Mouse (Mus musculus) CH12.LX (cell line): ENCODE measurements at regions not wholly inside any gene's neighbourhood (a gene's known extent, or its start where the extent isn't known, plus 50 kb on each side); places are given as distances from the start of the nearest gene placed in this dataset.

Source experiments
- DNase-seq: peaks from one replicate; pipeline ENCODE4 v3.0.0-alpha.2; 2013; ENCODE audit errors: extremely low read depth
- H3K27ac ChIP-seq: 2 replicates; pipeline ENCODE4 v1.5.1; 2012; ENCODE audit warnings: low read depth, mild to moderate bottlenecking, control low read depth, moderate library complexity; ENCODE audit not compliant: insufficient read depth
- H3K27me3 ChIP-seq: replicated peaks from 2 replicates; pipeline ENCODE3; 2012; ENCODE audit warnings: inconsistent platforms
- H3K36me3 ChIP-seq, 2 experiments: replicated peaks in 1 of 2; 2 replicates each; pipeline versions ENCODE3 to v1.6.1; 2012; ENCODE audit warnings: inconsistent platforms in 1 of 2, low read length in 1 of 2, mild to moderate bottlenecking in 1 of 2, mixed read lengths in 1 of 2, moderate library complexity in 1 of 2; ENCODE audit not compliant: control insufficient read depth in 1 of 2, insufficient read depth in 1 of 2
- H3K4me1 ChIP-seq, 2 experiments: 2 replicates each; pipeline ENCODE4 v1.6.1; 2012; ENCODE audit warnings: inconsistent platforms in 1 of 2, moderate library complexity in 1 of 2; ENCODE audit not compliant: insufficient read depth in 2 of 2, control insufficient read depth in 1 of 2
- H3K4me2 ChIP-seq: 2 replicates; pipeline ENCODE4 v1.6.1; 2012; ENCODE audit warnings: low read depth, mild to moderate bottlenecking, control low read depth; ENCODE audit not compliant: poor library complexity, insufficient read depth, severe bottlenecking
- H3K4me3 ChIP-seq, 3 experiments: fragments of 150-350 bp in 1 of 3; sonication (generic) in 1 of 3; replicated peaks in 1 of 3; 2 replicates each; pipeline versions ENCODE3 to v1.5.1; 2011 to 2012; ENCODE audit warnings: low read depth in 2 of 3, low read length in 2 of 3, mild to moderate bottlenecking in 2 of 3, moderate library complexity in 2 of 3, control low read depth in 1 of 3, improper control_type of control experiment in 1 of 3, inconsistent platforms in 1 of 3, mixed read lengths in 1 of 3; ENCODE audit not compliant: poor library complexity in 1 of 3
- H3K79me2 ChIP-seq: replicated peaks from 2 replicates; pipeline ENCODE4 v1.6.1; 2012; ENCODE audit warnings: mild to moderate bottlenecking, moderate library complexity; ENCODE audit not compliant: control insufficient read depth, poor library complexity, insufficient read depth, severe bottlenecking; ENCODE audit errors: extremely low read depth
- H3K9ac ChIP-seq: 2 replicates; pipeline ENCODE4 v1.6.1; 2012; ENCODE audit warnings: low read depth, mild to moderate bottlenecking, control low read depth, moderate library complexity; ENCODE audit not compliant: insufficient read depth
- H3K9me3 ChIP-seq: replicated peaks from 2 replicates; pipeline ENCODE3; 2012; ENCODE audit warnings: low read length, inconsistent platforms, mixed read lengths
- BHLHE40 ChIP-seq: IDR thresholded peaks from 2 replicates; pipeline ENCODE4 v1.6.1; 2011; ENCODE audit warnings: mild to moderate bottlenecking, low read depth, low read length, improper control_type of control experiment
- CHD1 ChIP-seq: IDR thresholded peaks from 2 replicates; pipeline ENCODE4 v1.6.1; 2012; ENCODE audit warnings: low read depth, low read length, improper control_type of control experiment, inconsistent platforms
- CTCF ChIP-seq, 2 experiments: IDR thresholded peaks in 1 of 2; conservative IDR thresholded peaks in 1 of 2; 2 replicates each; pipeline ENCODE4 v1.5.1; 2011 to 2012; ENCODE audit warnings: low read depth in 2 of 2, low read length in 2 of 2, improper control_type of control experiment in 1 of 2, inconsistent platforms in 1 of 2, mild to moderate bottlenecking in 1 of 2, moderate library complexity in 1 of 2
- ELF1 ChIP-seq: IDR thresholded peaks from 2 replicates; pipeline ENCODE4 v1.6.1; 2014; ENCODE audit warnings: low read depth, mild to moderate bottlenecking, inconsistent platforms, low read length, improper control_type of control experiment
- KAT2A ChIP-seq: IDR thresholded peaks from 2 replicates; pipeline ENCODE4 v1.6.1; 2012; ENCODE audit warnings: low read length, improper control_type of control experiment, inconsistent platforms; ENCODE audit not compliant: insufficient replicate concordance
- MAFK ChIP-seq: IDR thresholded peaks from 2 replicates; pipeline ENCODE4 v1.6.1; 2011; ENCODE audit warnings: low read length, improper control_type of control experiment; ENCODE audit not compliant: insufficient replicate concordance
- MAX ChIP-seq: IDR thresholded peaks from 2 replicates; pipeline ENCODE4 v1.6.1; 2011; ENCODE audit warnings: low read length, improper control_type of control experiment
- MEF2A ChIP-seq: IDR thresholded peaks from 2 replicates; pipeline ENCODE4 v1.6.1; 2014; ENCODE audit warnings: low read depth, mild to moderate bottlenecking, inconsistent platforms, low read length, improper control_type of control experiment, borderline replicate concordance
- MXI1 ChIP-seq: IDR thresholded peaks from 2 replicates; pipeline ENCODE4 v1.6.1; 2011; ENCODE audit warnings: mild to moderate bottlenecking, low read depth, low read length, improper control_type of control experiment
- MYC ChIP-seq: IDR thresholded peaks from 2 replicates; pipeline ENCODE4 v1.6.1; 2011; ENCODE audit warnings: low read depth, mild to moderate bottlenecking, improper control_type of control experiment, low read length
- NELFE ChIP-seq: IDR thresholded peaks from 2 replicates; pipeline ENCODE4 v1.6.1; 2011; ENCODE audit warnings: low read depth, low read length, improper control_type of control experiment
- NRF1 ChIP-seq: IDR thresholded peaks from 2 replicates; pipeline ENCODE4 v1.6.1; 2014; ENCODE audit warnings: low read depth, mild to moderate bottlenecking, inconsistent platforms, low read length, improper control_type of control experiment, moderate library complexity
- POLR2A ChIP-seq: IDR thresholded peaks from 2 replicates; pipeline ENCODE4 v1.6.1; 2011; ENCODE audit warnings: low read depth, mild to moderate bottlenecking, improper control_type of control experiment, low read length
- SIN3A ChIP-seq: IDR thresholded peaks from 2 replicates; pipeline ENCODE4 v1.6.1; 2012; ENCODE audit warnings: low read length, improper control_type of control experiment, inconsistent platforms
- SMC3 ChIP-seq: IDR thresholded peaks from 2 replicates; pipeline ENCODE4 v1.6.1; 2011; ENCODE audit warnings: low read depth, low read length, improper control_type of control experiment
- UBTF ChIP-seq: IDR thresholded peaks from 2 replicates; pipeline ENCODE4 v1.6.1; 2012; ENCODE audit warnings: low read depth, mild to moderate bottlenecking, inconsistent platforms, low read length, improper control_type of control experiment, moderate library complexity
- USF1 ChIP-seq: IDR thresholded peaks from 2 replicates; pipeline ENCODE4 v1.6.1; 2014; ENCODE audit warnings: low read depth, mild to moderate bottlenecking, inconsistent platforms, low read length, improper control_type of control experiment
- ZMIZ1 ChIP-seq: IDR thresholded peaks from 2 replicates; pipeline ENCODE4 v1.6.1; 2012; ENCODE audit warnings: low read depth, mild to moderate bottlenecking, inconsistent platforms, low read length, improper control_type of control experiment
- ZNF384 ChIP-seq: IDR thresholded peaks from 2 replicates; pipeline ENCODE4 v1.6.1; 2012; ENCODE audit warnings: low read depth, low read length, improper control_type of control experiment, inconsistent platforms
- dilution Hi-C: fragments of 300-500 bp; cut with MboI; formaldehyde crosslinking; loops from 2 replicates; pipeline ENCODE4 v1.14.3; 2020; ENCODE audit warnings: low sequenced_read_pairs; ENCODE audit not compliant: extremely low pct_unique_long_range_greater_than_20kb, extremely low pct_ligation_motif_present
- in situ Hi-C: fragments of 300-500 bp; cut with MboI; formaldehyde crosslinking; loops from 3 replicates; pipeline ENCODE4 v1.14.3; 2019; ENCODE audit warnings: low sequenced_read_pairs, low pct_ligation_motif_present, low pct_unique_long_range_greater_than_20kb, mixed read lengths

GRCm38 (mm10) chr8:10903957-10904356, 104.3 kb downstream of the Irs2 start:
- in situ Hi-C loops (no loop called here), dilution Hi-C loops (no loop called here)
- Histone ChIP-seq H3K4me3 (no peak overlapping the region), H3K36me3 (no peaks in the 10 kb centered on the region), H3K4me2 (no peak overlapping the region), H3K9ac (no peak overlapping the region), H3K79me2 (no peaks in the 10 kb centered on the region), H3K27ac (no peak overlapping the region), H3K4me1 (peaks cover 11 to 33% of the 10 kb centered on the region in 2 experiments), H3K9me3 (no peaks in the 10 kb centered on the region), H3K27me3 (no peaks in the 10 kb centered on the region)
- no peak for TF ChIP-seq KAT2A
- no peak for TF ChIP-seq POLR2A
- no peak for TF ChIP-seq NELFE
- TF ChIP-seq ELF1, result no peak
- TF ChIP-seq MAFK, result no peak
- TF ChIP-seq SIN3A, result no peak
- no peak for TF ChIP-seq BHLHE40
- no peak for TF ChIP-seq CHD1
- TF ChIP-seq ZMIZ1, result no peak
- TF ChIP-seq ZNF384, result no peak
- TF ChIP-seq NRF1, result no peak
- TF ChIP-seq SMC3, result no peak
- no peak for TF ChIP-seq UBTF
- TF ChIP-seq MEF2A, result no peak
- DNase-seq, result no peak

GRCm38 (mm10) chr8:10901954-10902353, 106.3 kb downstream of the Irs2 start:
- Histone ChIP-seq H3K36me3 (peaks cover 0 to 2% of the 10 kb centered on the region in 2 experiments), H3K9ac (no peak overlapping the region), H3K79me2 (no peaks in the 10 kb centered on the region)
- DNase-seq, result no peak
- dilution Hi-C loops, result no loop called here
- TF ChIP-seq MAX, result no peak
- no peak for TF ChIP-seq CTCF (conservative IDR thresholded peaks at IDR 0.05 in 1 of 2, IDR thresholded peaks at IDR 0.05 in 1 of 2; ENCODE audit: low read depth in 2 of 2, low read length in 2 of 2)
- TF ChIP-seq USF1, result no peak
- no peak for TF ChIP-seq MEF2A
- no peak for TF ChIP-seq MXI1
- no peak for TF ChIP-seq MYC
- TF ChIP-seq CHD1, result no peak
- TF ChIP-seq, all 38 proteins: peak for 0
- peak overlapping the region in 1 of 3 experiments; percentile 5 for H3K4me3 ChIP-seq
- H3K4me1 ChIP-seq, result peaks cover 13 to 37% of the 10 kb centered on the region in 2 experiments
- no peak overlapping the region for H3K27ac ChIP-seq
- H3K9me3 ChIP-seq, result no peaks in the 10 kb centered on the region
- H3K27me3 ChIP-seq, result no peaks in the 10 kb centered on the region
- in situ Hi-C loops, result no loop called here
- H3K4me2 ChIP-seq, result no peak overlapping the region
